Mouse (Mus musculus) mesoderm, embryonic 11.5 days (tissue): Measurements from ENCODE around the gene Lzic.
A peak's percentile ranks its signal among the peaks of the same experiment; 100 is the strongest.
"Not testable (repeated sequence)": the region's sequence is repeated elsewhere in the genome, so short reads cannot be mapped to it uniquely, and the experiment has no call there.

ENCODE experiments used
- DNase-seq: peaks from one replicate; pipeline ENCODE4 v3.0.0-alpha.2; 2012; ENCODE audit warnings: low read depth, low spot score

Lzic gene

DNA sequence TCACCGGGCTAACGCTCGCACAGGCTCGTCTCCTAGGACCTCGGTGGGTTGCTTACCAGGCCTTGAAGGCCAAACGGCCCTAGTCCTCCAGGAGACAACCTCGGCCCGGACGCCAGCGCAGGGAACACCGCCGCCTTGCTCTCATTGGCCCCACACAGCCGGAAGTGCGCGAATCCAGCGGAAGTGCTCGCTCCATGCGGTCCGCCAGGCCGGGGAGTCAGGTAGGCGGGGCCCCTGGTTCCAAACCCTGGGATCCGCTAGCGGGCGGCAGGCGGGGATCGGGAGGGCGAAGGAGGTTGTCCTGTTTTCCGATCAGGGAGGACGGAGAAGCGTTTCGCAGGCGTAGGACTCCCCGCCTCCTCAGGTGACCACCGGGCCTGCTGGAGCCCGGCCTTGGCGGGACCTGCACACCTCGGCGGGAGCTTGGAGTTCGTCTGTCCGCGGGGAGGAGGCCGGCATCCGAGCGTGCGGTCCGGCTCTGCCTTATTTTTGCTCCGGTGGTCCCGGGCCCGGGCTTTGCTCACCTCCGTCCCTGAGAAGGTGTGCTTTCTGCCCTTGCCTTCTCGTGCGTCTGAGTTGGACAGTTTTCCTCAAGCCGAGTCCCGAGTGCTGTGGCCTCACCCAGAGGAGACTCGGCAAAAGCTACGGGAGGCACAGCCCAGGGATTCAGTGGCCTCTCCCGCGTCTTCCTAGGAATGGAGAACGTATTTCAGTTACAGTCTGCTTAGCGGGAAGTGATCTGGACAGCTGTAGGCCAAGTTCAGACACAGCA, at the start of gene Lzic, which contains the start of gene Nmnat1:
Gene Lzic (plus strand): TSS at position 177 of the 772 bp plus-strand sequence.
Gene Nmnat1 (minus strand): TSS at position 150 of the 772 bp plus-strand sequence.
- DNase-seq, result peak; percentile 94

DNA sequence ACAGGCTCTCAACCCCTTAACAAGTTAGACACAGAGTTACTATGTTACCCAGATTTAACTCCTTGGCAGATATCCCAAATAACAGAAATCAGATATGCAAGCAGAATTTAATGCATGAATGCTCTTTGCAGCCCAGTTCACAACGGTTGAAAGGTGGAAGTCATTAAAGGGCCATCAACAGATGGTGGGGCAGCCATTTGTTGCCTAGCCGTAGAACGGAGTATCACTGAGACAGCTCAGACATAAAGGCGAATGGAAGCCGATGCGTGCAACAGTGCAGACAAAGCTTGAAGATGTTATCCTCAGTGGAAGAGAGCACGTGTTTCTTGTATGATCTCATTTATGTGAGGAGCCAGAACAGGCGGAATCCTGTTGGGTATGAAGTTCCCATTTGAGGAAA, 44.5 kb upstream of the Lzic start:
- no peak for DNase-seq

GRCm38 (mm10) chr4:149442436-149442835, 42.6 kb upstream of the Lzic start:
- no peak for DNase-seq

- DNase-seq, result no peak
These were observed 40.6 kb upstream of the Lzic start for GRCm38 (mm10) chr4:149444465-149444864.

DNA sequence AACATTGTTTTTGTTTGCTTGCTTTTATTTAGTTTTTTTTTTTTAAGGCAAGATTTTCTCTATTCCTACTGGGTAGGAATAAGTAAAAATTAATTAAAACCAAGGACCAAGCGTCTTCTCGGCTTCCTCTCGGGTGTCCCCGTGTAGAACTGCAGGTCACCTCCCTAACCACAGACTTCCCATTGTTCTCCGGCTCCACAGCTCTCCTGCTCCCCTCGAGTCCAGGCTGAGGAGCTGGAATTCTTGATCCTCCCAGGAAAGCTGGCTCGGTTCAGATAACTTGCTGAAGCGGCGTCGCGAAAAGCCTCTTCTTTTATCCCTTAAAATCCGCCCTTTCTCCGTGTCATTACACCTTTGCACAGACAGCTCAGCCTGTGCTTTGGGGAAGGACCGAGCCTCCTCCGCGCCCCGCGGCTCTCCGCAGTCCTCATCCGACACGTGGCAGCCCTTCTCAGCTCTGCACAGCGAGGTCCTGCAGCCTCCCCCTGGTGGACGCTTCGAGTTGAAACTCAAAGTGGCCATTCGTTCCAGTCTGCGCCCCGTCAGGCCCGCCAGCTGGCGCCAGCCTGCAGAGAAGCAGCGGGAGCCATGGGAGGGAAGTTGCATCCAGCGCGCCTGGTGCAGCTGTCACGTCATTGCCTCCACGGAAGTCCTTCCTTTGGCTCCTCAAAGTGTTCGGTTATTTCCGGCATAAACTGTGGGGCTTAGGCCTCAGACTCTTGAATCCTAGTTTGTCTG, 39.9 kb upstream of the Lzic start:
- peak; percentile 97 for DNase-seq

GRCm38 (mm10) chr4:149445868-149446267, 39.2 kb upstream of the Lzic start:
- peak; percentile 85 for DNase-seq

GRCm38 (mm10) chr4:149446309-149446708, 38.7 kb upstream of the Lzic start:
- DNase-seq, result no peak

DNA sequence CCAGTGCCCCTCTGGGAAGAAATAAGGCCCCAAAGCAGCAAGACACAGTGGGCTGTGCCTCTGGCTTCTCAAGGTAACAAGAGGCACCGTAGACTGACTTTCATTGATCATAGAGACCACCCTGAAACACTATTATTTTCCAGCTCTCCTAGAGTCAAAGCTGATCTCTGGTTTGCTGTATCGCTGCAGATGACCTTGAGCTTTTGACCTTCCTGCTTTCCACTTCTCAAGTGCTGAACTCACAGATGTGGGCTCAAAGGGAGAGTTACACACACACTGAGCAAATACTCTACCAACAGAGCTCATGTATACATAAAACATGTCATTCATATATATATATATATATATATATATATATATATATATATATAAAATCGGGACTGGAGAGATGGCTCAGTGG, 34.4 kb upstream of the Lzic start:
- no peak for DNase-seq

- no peak for DNase-seq
These were observed 31.4 kb upstream of the Lzic start for GRCm38 (mm10) chr4:149453656-149454055.

DNA sequence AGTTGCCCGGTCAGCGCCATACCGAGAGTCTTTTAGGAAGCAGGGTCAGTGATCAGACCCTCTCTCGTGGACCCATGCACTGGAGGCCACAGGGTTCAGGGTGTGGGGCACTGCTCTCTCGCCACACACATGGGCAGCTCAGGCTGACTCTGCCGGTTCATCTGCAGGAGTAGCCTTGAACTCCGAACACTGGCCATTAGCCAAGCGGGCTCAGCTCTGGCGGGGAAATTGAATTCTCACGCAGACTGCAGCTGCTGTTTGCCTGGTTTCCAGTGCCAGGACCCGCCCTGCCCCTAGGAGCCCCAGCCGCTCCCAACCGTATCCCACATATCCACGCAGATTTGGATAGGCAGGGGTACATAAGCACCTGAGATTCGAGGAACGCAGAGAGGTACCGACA, 30.8 kb upstream of the Lzic start:
- no peak for DNase-seq

DNA sequence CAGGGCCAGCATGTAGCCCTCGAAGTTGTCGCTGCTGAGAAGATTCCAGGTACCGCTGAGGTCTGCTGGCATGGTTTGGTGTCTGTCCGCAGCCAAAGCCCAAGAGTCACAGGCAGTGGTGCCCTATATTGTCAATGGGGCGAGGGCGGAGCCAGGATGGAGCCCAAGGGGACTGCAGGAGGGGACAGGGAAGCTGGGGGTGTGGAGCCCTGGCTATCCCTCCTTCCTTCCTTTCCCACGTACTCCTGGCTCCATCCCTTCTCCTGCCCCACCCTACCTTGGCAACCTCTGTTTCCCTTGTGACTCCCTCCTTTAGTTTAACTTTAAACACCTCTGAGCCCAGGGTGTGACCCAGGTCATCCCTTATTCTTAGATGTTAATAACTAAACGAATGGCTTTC, 30.1 kb upstream of the Lzic start, which contains the start of gene Rbp7:
Gene Rbp7 (minus strand): TSS at position 100 of the 400 bp plus-strand sequence.
- no peak for DNase-seq

DNA sequence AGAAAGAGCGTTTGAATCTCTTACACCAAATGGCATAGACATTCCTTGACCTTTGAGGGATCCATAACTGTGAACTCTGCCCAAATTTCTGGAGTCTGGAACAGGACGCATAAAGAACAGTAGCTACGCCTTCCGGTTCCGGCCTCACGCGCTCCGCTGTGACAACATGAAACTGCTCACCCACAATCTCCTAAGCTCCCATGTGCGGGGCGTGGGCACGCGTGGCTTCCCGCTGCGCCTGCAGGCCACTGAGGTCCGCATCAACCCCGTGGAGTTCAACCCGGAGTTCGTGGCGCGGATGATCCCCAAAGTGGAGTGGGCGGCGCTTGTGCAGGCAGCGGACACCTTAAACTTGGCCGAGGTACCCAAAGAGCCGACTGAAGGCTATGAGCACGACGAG, 27.9 kb upstream of the Lzic start:
- DNase-seq, result not testable (repeated sequence)

- no peak for DNase-seq
These were observed 27.1 kb upstream of the Lzic start for GRCm38 (mm10) chr4:149457831-149458430.

GRCm38 (mm10) chr4:149458526-149458925, 26.5 kb upstream of the Lzic start:
- no peak for DNase-seq

DNA sequence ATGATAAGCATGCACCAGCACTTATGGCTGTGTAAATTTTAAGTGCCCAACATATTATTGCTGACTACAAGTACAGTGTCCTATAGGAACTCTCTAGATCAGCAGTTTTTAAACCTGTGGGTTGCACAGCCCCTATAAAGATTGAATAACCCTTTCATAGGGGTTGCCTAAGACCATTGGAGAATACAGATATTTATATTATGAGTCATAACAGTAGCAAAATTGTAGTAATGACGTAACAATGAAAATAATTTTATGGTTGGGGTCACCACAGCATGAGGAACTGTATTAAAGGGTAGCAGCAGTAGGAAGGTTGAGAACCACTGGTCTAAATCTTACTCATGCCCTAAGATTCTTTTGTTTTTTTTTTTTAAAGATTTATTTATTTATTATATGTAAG, 25.6 kb upstream of the Lzic start:
- DNase-seq, result no peak

GRCm38 (mm10) chr4:149460475-149460874, 24.6 kb upstream of the Lzic start:
- DNase-seq, result not testable (repeated sequence)

- DNase-seq, result no peak
These were observed 23.3 kb upstream of the Lzic start for GRCm38 (mm10) chr4:149461579-149462304.

DNA sequence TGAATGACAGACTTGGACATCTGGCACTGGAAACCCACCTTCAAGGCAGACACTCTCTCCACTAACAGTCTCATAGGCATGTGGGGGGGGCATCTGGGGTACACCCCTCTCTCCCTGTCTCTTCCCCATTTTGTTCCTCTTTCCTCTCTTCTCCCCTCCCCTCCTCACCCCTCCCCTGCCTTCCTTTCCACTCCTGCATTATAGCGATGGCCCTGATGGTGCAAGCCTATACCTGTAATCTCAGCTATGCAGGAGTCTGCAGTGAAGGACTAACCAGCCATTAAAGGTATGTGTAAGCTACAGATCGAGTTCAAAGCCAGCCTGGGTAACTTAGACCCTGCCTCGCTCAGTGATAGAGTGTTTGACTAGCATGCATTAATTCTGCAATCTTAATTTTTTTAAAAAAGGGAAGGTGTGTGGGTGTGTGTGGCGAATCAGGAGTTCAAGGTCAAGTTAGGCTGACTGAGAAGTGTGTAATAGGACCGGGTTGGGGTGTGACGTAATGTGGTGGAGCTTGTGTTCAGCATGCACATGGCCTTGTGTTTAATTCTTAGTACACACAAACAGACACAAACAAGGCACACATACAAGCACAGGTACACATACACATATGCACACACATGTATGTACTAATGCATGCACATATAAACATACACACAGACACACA, 22.6 kb upstream of the Lzic start:
- DNase-seq, result no peak

DNA sequence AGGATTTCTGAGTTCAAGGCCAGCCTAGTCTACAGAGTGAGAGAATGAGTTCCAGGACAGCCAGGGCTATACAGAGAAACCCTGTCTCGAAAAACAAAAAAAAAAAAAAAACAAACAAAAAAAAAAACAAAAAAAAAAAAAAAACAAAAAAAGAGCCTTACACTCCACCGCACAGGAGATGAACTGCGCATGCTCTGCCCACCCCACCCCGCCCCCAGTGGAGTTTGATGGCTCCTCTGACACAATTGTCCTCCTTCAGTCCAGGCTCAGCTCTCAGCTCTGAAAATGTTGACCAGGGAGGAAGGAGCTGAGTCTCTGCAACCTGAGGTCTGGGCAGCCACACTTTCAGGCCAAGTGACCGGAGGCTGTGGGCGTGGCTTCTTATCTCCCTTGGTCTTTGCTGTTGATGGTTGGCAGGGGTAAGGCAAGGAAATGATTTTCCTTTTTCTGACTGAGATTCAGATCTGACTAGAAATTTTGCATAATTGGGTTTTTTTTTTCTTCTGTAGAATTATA, 21.5 kb upstream of the Lzic start:
- DNase-seq, result no peak

DNA sequence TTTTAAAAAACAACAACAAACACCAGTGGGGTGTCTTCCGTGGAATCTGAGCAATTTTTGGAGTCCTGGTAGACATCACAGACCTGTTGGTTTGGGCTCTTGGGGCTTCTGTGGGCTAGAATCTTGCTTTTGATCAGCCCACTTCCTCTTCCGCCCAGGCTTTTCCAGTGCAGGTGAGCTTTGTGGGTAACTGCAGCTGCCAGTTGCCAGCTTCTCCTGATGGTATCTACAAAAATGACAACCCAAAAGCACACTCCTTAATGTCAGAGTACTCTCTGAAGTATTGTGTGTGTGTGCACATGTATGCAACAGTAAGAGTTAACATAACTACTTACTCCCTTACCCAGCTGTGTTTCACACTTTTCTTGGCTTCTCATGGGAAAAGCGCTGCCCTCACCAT, 15.5 kb upstream of the Lzic start:
- no peak for DNase-seq

GRCm38 (mm10) chr4:149475096-149475495, 9.9 kb upstream of the Lzic start:
- no peak for DNase-seq
